Mouse (Mus musculus) erythroblast, embryonic 14.5 days (primary cell): ENCODE data around the gene Phf5a. TPM values are rescaled to one million over a fixed set of nuclear protein-coding genes. Genes with fewer than 3 reads are reported as not detected.

Experiments
- H3K27me3 ChIP-seq: 2 replicates; pipeline ENCODE4 v1.6.1; 2012; ENCODE audit warnings: inconsistent platforms; ENCODE audit not compliant: control insufficient read depth
- H3K36me3 ChIP-seq: 2 replicates; pipeline ENCODE4 v1.6.1; 2012; ENCODE audit warnings: mild to moderate bottlenecking, inconsistent platforms; ENCODE audit not compliant: control insufficient read depth
- H3K4me1 ChIP-seq: 2 replicates; pipeline ENCODE4 v1.6.1; 2012; ENCODE audit warnings: inconsistent platforms; ENCODE audit not compliant: control insufficient read depth
- H3K4me3 ChIP-seq: replicated peaks from 2 replicates; pipeline ENCODE3; 2012; ENCODE audit warnings: moderate library complexity, mild to moderate bottlenecking, inconsistent platforms
- H3K9me3 ChIP-seq: 2 replicates; pipeline ENCODE4 v1.6.1; 2012; ENCODE audit warnings: low read length, inconsistent platforms, mixed read lengths; ENCODE audit not compliant: control insufficient read depth
- GATA1 ChIP-seq: IDR thresholded peaks from 2 replicates; pipeline ENCODE4 v1.6.1; 2012; ENCODE audit warnings: low read length, inconsistent platforms, mixed read lengths
- TAL1 ChIP-seq: IDR thresholded peaks from 3 replicates; pipeline ENCODE4 v1.6.1; 2012; ENCODE audit warnings: low read length, inconsistent platforms, mixed read lengths
- polyA plus RNA-seq: library from polyadenylated mRNA; stranded (reverse); fragments of >175 nt; gene quantifications from 2 replicates; pipeline ENCODE4 v1.2.3, GENCODE M21; 2012

Gene Phf5a
- polyA plus RNA-seq, 1 experiment = 1.9 TPM

DNA sequence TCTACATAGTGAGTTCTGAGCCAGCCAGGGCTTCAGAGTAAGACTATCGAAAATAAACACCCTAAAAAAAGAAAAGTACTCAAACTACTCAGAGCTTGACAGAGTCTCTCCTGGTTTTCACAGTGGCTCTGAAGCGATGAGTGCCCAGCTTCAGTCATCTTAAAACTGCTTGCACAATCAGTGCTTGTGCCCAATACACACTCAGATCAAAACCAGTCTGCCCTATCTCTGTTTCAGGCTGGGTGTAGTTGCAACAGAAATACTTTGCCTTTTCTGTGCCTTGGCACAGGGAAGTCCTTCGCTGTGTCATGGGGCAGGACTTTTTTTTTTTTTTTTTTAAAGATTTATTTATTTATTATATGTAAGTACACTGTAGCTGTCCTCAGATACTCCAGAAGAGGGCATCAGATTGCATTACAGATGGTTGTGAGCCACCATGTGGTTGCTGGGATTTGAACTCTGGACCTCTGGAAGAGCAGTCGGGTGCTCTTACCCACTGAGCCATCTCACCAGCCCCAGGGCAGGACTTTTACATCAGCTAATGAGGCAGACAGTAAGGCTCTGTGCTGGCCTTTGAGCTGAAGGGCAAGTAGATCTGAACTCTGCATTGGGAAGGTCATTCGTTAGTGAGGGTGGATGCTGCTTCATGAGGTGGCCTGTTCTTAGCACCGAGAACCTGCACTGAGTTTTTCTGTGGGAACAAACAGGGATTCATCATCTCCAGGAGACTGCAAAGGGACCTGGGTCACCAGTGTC, 15.3 kb upstream of the Phf5a start:
- peaks cover 58% of the 10 kb centered on the region for H3K4me1 ChIP-seq
- H3K27me3 ChIP-seq = no peaks in the 10 kb centered on the region
- H3K36me3 ChIP-seq = peaks cover 82% of the 10 kb centered on the region

DNA sequence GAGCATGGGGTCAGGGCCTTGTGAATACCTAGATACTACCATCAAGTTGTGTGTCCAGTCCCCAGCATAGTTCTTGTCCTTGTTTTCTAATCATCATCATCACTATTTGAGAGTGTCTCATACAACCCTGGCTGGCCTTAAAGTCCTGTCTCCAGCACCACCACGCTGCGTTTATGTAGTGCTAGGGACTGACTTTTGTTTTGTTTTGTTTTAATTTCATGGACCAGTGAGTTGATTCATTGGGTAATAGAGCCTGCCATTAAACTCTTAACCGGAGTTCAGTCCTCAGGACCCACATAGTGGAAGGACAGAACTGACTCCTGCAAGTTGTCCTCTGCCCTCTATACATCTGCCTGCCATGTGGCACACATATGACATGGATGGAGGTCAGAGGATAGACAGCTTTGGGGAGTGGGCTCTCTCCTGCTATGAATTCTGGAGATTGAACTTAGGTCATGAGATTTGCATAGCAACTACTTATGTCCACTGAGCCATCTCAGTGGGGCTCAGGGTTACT, 13.8 kb upstream of the Phf5a start:
- TF ChIP-seq GATA1 (no peak), TAL1 (no peak)
- peaks cover 53% of the 10 kb centered on the region for H3K4me1 ChIP-seq
- no peaks in the 10 kb centered on the region for H3K9me3 ChIP-seq
- no peaks in the 10 kb centered on the region for H3K27me3 ChIP-seq
- peaks cover 80% of the 10 kb centered on the region for H3K36me3 ChIP-seq
- H3K4me3 ChIP-seq = no peak overlapping the region

More for the DNA sequence above, 15.3 kb upstream of the Phf5a start:
- H3K4me3 ChIP-seq = no peak overlapping the region
- no peak for TF ChIP-seq TAL1
- TF ChIP-seq GATA1 = no peak
- no peaks in the 10 kb centered on the region for H3K9me3 ChIP-seq

GRCm38 (mm10) chr15:81882348-81882747, 10.6 kb upstream of the Phf5a start:
- Histone ChIP-seq H3K27me3 (no peaks in the 10 kb centered on the region), H3K4me1 (peaks cover 40% of the 10 kb centered on the region), H3K4me3 (no peak overlapping the region), H3K9me3 (no peaks in the 10 kb centered on the region), H3K36me3 (peaks cover 60% of the 10 kb centered on the region)
- TF ChIP-seq TAL1 = no peak
- TF ChIP-seq GATA1 = no peak

- Histone ChIP-seq H3K4me3 (no peak overlapping the region), H3K9me3 (no peaks in the 10 kb centered on the region), H3K36me3 (peaks cover 52% of the 10 kb centered on the region), H3K4me1 (peaks cover 47% of the 10 kb centered on the region), H3K27me3 (no peaks in the 10 kb centered on the region)
- TF ChIP-seq TAL1 = no peak
- no peak for TF ChIP-seq GATA1
Measured at GRCm38 (mm10) chr15:81879531-81880401, 8.1 kb upstream of the Phf5a start.

DNA sequence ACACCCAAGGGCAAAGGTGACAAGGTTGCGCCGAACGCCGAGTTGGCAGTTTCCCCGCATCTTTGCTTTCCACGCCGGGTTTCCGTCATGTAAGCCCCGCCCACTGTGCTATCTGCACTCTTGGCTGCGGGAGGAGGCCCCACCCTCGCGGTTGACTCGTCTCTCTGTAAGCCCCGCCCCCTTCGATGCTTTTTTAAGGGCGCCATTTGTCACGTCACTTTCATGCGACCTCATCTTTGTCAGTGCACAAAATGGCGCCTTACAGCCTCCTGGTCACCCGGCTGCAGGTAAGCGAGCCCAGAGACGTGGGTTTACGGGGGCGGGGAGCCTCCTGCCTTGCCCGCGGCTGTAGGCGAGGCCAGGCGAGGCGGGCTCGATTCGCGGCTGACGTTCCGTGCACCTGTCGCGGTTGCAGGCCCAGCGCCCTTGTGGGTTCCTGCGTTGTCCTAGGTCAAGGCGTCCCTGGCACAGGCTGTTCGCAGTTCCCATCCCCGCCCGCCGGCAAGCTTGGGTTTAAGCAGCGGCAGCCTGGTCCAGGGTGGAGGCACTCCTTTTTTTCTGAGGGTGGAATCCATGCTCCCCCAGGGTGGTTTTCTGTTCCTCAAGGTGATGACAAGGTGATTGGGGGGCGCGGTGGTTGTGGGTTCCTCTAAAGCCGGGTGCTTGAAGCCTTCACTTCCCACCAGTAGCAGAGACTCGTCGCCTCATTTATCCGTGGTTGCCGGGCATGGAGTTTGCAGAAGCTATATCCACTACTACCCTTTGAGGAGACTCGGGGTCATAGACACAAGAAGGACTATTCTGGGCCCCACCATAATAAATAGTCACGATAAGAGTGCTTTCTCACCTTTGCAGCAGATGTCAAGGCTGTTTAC, 788 bp upstream of the Phf5a start, which contains the start of gene Aco2:
TSS of gene Aco2 (plus strand) at position 48 of the 875 bp plus-strand sequence.
- Histone ChIP-seq H3K36me3 (peaks cover 48% of the 10 kb centered on the region), H3K27me3 (no peaks in the 10 kb centered on the region), H3K4me3 (peak within 1 kb of the TSS; percentile 67), H3K4me1 (peaks cover 67% of the 10 kb centered on the region), H3K9me3 (no peaks in the 10 kb centered on the region)
- TF ChIP-seq GATA1 (peak; percentile 46), TAL1 (no peak)

GRCm38 (mm10) chr15:81869985-81870384, 1.7 kb downstream of the Phf5a start:
- peak overlapping the region; percentile 67 for H3K4me3 ChIP-seq
- no peak for TF ChIP-seq TAL1
- no peak for TF ChIP-seq GATA1
- H3K27me3 ChIP-seq = no peaks in the 10 kb centered on the region
- peaks cover 65% of the 10 kb centered on the region for H3K4me1 ChIP-seq
- peaks cover 66% of the 10 kb centered on the region for H3K36me3 ChIP-seq
- no peaks in the 10 kb centered on the region for H3K9me3 ChIP-seq

DNA sequence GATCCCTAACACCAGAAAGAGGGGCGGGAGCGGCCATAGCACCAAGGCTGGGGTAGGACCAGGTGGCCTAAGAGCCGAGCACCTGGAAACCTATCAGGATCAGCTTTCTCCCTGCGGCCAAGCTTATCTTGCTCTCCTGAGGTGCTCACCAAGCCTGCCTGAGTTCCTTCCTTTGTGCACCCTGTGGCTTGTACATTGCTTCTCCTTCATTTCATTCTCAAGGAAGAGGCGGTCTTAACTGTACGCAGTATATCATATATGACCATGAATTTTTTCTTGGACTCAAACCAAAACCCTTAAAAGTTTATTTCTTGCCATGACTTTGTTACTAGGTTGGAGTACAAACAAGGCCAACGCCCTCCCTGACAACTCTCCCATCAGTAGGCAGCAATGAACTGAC, 7.5 kb downstream of the Phf5a start:
- Histone ChIP-seq H3K4me3 (no peak overlapping the region), H3K9me3 (no peaks in the 10 kb centered on the region), H3K4me1 (peaks cover 39% of the 10 kb centered on the region), H3K27me3 (peaks cover under 1% of the 10 kb centered on the region; the same call in 1 of the 2 replicates), H3K36me3 (peaks cover 63% of the 10 kb centered on the region)
- TF ChIP-seq TAL1 (no peak), GATA1 (no peak)

DNA sequence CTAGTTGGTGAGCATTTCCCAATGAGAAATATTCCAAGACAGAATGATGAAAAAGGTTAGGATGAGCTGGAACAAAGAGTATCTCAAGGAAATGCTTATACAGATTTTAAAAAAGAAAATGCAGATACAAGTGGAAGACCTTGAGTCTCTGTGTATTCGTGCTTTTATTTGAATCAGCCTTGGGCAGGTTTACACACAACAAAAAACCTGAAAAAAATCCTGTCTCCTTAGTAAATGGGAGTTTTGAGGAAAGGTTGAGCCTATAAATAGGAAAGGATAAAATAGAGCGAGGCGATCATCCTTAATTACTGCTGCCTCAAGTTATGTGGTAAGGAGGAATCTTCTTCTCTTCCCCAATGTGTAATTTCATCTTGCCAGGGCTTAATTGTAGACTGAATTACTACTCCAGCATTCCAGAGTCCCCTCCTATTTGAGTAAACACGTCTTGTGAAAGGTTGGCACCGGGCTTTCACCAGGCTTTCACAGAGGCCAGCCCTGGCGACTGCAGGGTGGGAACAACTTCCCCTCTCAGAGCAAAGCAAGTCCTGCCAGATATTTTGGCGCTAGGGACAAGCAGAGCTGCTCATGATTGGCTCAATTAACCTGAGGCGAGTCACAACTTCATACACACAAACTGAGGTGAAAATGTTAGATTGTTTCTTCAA, 11.1 kb downstream of the Phf5a start:
- Histone ChIP-seq H3K4me1 (peaks cover 55% of the 10 kb centered on the region), H3K36me3 (peaks cover 26% of the 10 kb centered on the region), H3K27me3 (peaks cover 7% of the 10 kb centered on the region), H3K4me3 (peak overlapping the region; percentile 97), H3K9me3 (no peaks in the 10 kb centered on the region)
- TF ChIP-seq TAL1 (no peak), GATA1 (no peak)
